Mouse (Mus musculus) liver, embryonic 14.5 days (tissue): ENCODE measurements around the gene Pacrg. TPM values are rescaled to one million over a fixed set of nuclear protein-coding genes. Genes with fewer than 3 reads are reported as not detected.

Experiments used
- ATAC-seq: fragments of 200-750 bp; cut with Nextera tagmentation; 2 replicates; pipeline ENCODE4 v1.8.0; 2017; ENCODE audit warnings: moderate number of reproducible peaks, mild to moderate bottlenecking, moderate library complexity; ENCODE audit not compliant: insufficient read depth
- DNase-seq, 3 experiments: peaks; one replicate each; pipeline ENCODE4 v3.0.0-alpha.2; 2012 to 2013; ENCODE audit warnings: low read depth in 3 of 3, low spot score in 3 of 3
- H3K27ac ChIP-seq: fragments of 300-500 bp; sonication (generic); 2 replicates; pipeline ENCODE4 v1.5.1; 2014; ENCODE audit warnings: moderate library complexity, mild to moderate bottlenecking, control low read depth, inconsistent platforms
- H3K27me3 ChIP-seq: fragments of 300-500 bp; sonication (generic); 2 replicates; pipeline ENCODE4 v1.6.1; 2014; ENCODE audit warnings: mild to moderate bottlenecking, low read length, moderate library complexity; ENCODE audit not compliant: control insufficient read depth, insufficient read depth
- H3K36me3 ChIP-seq: fragments of 300-500 bp; sonication (generic); replicated peaks from 2 replicates; pipeline ENCODE4 v1.6.1; 2014; ENCODE audit warnings: low read depth; ENCODE audit not compliant: control insufficient read depth, insufficient read depth
- H3K4me1 ChIP-seq, 2 experiments: fragments of 200-500 bp in 1 of 2; fragments of 300-500 bp in 1 of 2; sonication (generic) in 1 of 2; replicated peaks; 2 replicates each; pipeline ENCODE4 v1.6.1; 2012 to 2014; ENCODE audit warnings: antibody characterized with exemption in 1 of 2, inconsistent platforms in 1 of 2, low read length in 1 of 2; ENCODE audit not compliant: control insufficient read depth in 2 of 2, insufficient read depth in 2 of 2
- H3K4me2 ChIP-seq: fragments of 300-500 bp; sonication (generic); 2 replicates; pipeline ENCODE4 v1.6.1; 2014; ENCODE audit warnings: low read depth, mild to moderate bottlenecking, control low read depth, moderate library complexity
- H3K4me3 ChIP-seq, 2 experiments: fragments of 200-500 bp in 1 of 2; fragments of 300-500 bp in 1 of 2; sonication (generic) in 1 of 2; 2 replicates each; pipeline ENCODE4 v1.5.1; 2012 to 2014; ENCODE audit warnings: low read depth in 2 of 2, low read length in 2 of 2, mild to moderate bottlenecking in 2 of 2, control low read depth in 1 of 2, inconsistent platforms in 1 of 2, moderate library complexity in 1 of 2; ENCODE audit not compliant: insufficient read depth in 1 of 2
- H3K9ac ChIP-seq: fragments of 300-500 bp; sonication (generic); replicated peaks from 2 replicates; pipeline ENCODE4 v1.6.1; 2014; ENCODE audit warnings: mild to moderate bottlenecking, control low read depth, moderate library complexity
- H3K9me3 ChIP-seq: fragments of 300-500 bp; sonication (generic); 2 replicates; pipeline ENCODE4 v1.6.1; 2016; ENCODE audit warnings: low read length, mixed read lengths; ENCODE audit not compliant: control insufficient read depth
- CTCF ChIP-seq: IDR thresholded peaks from 2 replicates; pipeline ENCODE4 v1.5.1; 2016; ENCODE audit warnings: antibody characterized with exemption, low read depth, control low read depth
- EP300 ChIP-seq: IDR thresholded peaks from 2 replicates; pipeline ENCODE4 v1.6.1; 2016; ENCODE audit warnings: antibody characterized with exemption, low read depth
- WGBS: fragments of 180-500 bp; shearing (Covaris S2); extraction: QIAGEN DNeasy Blood & Tissue Kit; methylation state at CpG from one replicate; pipeline ENCODE4 v1.1.7; 2014; ENCODE audit not compliant: insufficient replicate concordance; 5-methylcytosine and 5-hydroxymethylcytosine counted together
- polyA plus RNA-seq, 2 experiments: library from polyadenylated mRNA; depleted of rRNA in 1 of 2; stranded (reverse) in 1 of 2; unstranded in 1 of 2; fragments of >200 nt; fragmentation: Nextera tagmentation in 1 of 2; extraction: Ambion mirVana in 1 of 2; gene quantifications; 2 replicates each; pipeline versions ENCODE4 v1.2.1 to v1.2.3; 2012 to 2014

Gene Pacrg
- polyA plus RNA-seq, 2 experiments, result 0.04 TPM; not detected in 1

DNA sequence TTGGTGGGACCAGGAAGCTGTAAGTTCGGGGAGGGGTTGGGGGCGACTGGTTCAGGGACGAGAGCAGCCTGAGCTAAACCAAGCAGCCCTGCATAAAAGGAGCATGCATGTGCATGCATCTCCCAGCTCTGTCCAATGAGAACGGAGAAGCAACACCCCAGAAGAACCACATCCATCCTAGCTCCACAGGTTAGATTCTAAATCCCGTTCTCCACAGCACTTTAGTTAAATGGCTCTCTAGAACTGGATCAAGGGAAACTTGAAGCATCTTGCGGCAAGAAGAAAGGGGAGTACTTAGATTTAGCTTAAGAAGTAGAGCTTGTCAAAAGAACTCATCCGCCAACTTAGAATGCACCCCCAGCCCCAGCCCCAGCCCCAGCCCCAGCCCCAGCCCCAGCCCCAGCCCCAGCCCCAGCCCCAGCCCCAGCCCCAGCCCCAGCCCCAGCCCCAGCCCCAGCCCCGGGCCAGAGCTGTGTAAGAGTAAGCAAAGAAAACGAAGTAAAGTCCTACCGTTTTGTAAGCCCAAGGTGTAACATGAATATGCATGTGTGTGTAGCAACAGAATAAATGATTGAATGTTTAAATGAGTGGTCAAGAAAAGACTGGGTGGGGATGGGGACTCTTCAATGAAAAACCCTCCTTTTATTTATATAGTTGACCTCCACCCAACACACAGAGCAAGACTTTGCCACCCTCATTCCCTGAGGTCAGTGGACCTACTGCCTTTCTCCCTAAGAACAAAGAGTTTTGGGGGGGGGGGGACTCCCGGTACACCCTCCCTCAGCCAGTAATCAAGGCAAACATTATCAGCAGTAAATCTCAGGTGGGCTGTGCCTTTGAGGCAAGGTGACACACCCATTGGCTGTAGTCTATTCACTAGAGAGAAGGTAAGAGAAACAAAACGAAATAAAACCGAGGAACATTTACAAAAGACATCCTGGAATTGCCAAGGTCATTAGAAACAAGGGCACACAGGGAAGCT lies 474.3 kb downstream of the Pacrg start:
- H3K4me3 ChIP-seq, result no peak overlapping the region
- DNase-seq (no peak), ATAC-seq (no peak)
- H3K36me3 ChIP-seq, result no peaks in the 10 kb centered on the region
- 65% methylated on average over 13 of the region's 13 CpGs for WGBS
- H3K4me2 ChIP-seq, result no peak overlapping the region
- no peak overlapping the region for H3K27ac ChIP-seq
- no peaks in the 10 kb centered on the region for H3K9me3 ChIP-seq
- H3K4me1 ChIP-seq, result peaks cover 0 to 5% of the 10 kb centered on the region in 2 experiments; a peak in 2 of 4 replicates
- no peak overlapping the region for H3K9ac ChIP-seq
- TF ChIP-seq CTCF, result no peak
- no peak for TF ChIP-seq EP300
- H3K27me3 ChIP-seq, result no peaks in the 10 kb centered on the region

DNA sequence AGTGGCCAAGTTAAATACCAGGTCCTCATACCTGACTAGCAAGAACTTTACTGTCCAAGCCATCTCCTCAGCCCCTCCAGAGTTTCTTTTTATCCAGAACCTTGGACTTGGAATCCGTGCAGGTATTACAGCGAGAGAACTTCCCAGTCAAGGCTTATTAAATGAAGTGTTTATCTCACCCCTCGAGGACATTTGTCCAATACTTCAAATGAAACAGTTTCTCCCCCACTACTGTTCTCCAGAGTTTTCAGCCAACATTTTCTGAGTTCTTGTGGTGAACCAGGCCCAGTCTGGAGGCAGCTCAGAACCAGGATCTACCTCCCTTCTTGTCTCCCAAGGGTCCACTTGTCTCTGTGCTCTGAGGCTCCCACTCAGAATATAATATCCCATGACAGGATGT lies 477.0 kb downstream of the Pacrg start:
- ATAC-seq, result no peak

GRCm38 (mm10) chr17:10361882-10362291 lies 478.2 kb downstream of the Pacrg start:
- no peak overlapping the region for H3K27ac ChIP-seq
- DNase-seq, result no peak
- no peak overlapping the region for H3K9ac ChIP-seq
- 69% methylated on average over 7 of the region's 7 CpGs for WGBS
- H3K27me3 ChIP-seq, result no peaks in the 10 kb centered on the region
- no peaks in the 10 kb centered on the region for H3K36me3 ChIP-seq
- no peak overlapping the region for H3K4me2 ChIP-seq
- no peaks in the 10 kb centered on the region for H3K9me3 ChIP-seq
- no peak for TF ChIP-seq CTCF
- no peak for TF ChIP-seq EP300
- ATAC-seq, result no peak
- H3K4me3 ChIP-seq, result no peak overlapping the region
- H3K4me1 ChIP-seq, result peaks cover 0 to 6% of the 10 kb centered on the region in 2 experiments; a peak in 2 of 4 replicates

More for the DNA sequence above, 477.0 kb downstream of the Pacrg start:
- no peak for TF ChIP-seq EP300
- 66% methylated on average over 3 of the region's 3 CpGs for WGBS
- no peaks in the 10 kb centered on the region for H3K9me3 ChIP-seq
- H3K27ac ChIP-seq, result no peak overlapping the region
- DNase-seq, result no peak
- no peaks in the 10 kb centered on the region for H3K36me3 ChIP-seq
- no peak overlapping the region for H3K4me3 ChIP-seq
- no peaks in the 10 kb centered on the region for H3K27me3 ChIP-seq
- H3K4me1 ChIP-seq, result peaks cover 0 to 6% of the 10 kb centered on the region in 2 experiments; a peak in 2 of 4 replicates
- H3K9ac ChIP-seq, result no peak overlapping the region
- no peak overlapping the region for H3K4me2 ChIP-seq

- H3K4me2 ChIP-seq, result no peak overlapping the region
- H3K9ac ChIP-seq, result no peak overlapping the region
- no peak overlapping the region for H3K4me3 ChIP-seq
- no peak for TF ChIP-seq EP300
- no peak for TF ChIP-seq CTCF
- DNase-seq, result no peak
- no peaks in the 10 kb centered on the region for H3K36me3 ChIP-seq
- 75% methylated on average over 4 of the region's 4 CpGs for WGBS
- no peaks in the 10 kb centered on the region for H3K9me3 ChIP-seq
- H3K27me3 ChIP-seq, result no peaks in the 10 kb centered on the region
- ATAC-seq, result no peak
- peaks cover 0 to 6% of the 10 kb centered on the region in 2 experiments; a peak in 2 of 4 replicates for H3K4me1 ChIP-seq
- no peak overlapping the region for H3K27ac ChIP-seq
Measured at GRCm38 (mm10) chr17:10360738-10361137, 479.4 kb downstream of the Pacrg start.

GRCm38 (mm10) chr17:10359466-10359865 lies 480.6 kb downstream of the Pacrg start:
- Histone ChIP-seq H3K27ac (no peak overlapping the region), H3K4me2 (no peak overlapping the region), H3K9me3 (no peaks in the 10 kb centered on the region), H3K9ac (no peak overlapping the region), H3K36me3 (no peaks in the 10 kb centered on the region), H3K4me3 (no peak overlapping the region), H3K4me1 (peaks cover 0 to 6% of the 10 kb centered on the region in 2 experiments; a peak in 2 of 4 replicates), H3K27me3 (no peaks in the 10 kb centered on the region)
- peak; percentile 10 to 19 (median 13) for DNase-seq
- ATAC-seq, result peak; percentile 28
- TF ChIP-seq CTCF (no peak), EP300 (no peak)
- WGBS, result 19% methylated on average over 14 of the region's 14 CpGs
